Comparison of ENCODE assay signal across 9 mouse cellular contexts in genomic region chr8:111801456-111801855, GRCm38 (mm10). TPM values are rescaled to one million over a fixed set of nuclear protein-coding genes. Genes with fewer than 3 reads are reported as not detected.
A peak's percentile ranks its signal among the peaks of the same experiment; 100 is the strongest.
DNase-seq lines count a peak whose midpoint lies in the region; ATAC-seq and TF ChIP-seq lines count a peak whose summit lies in the region.
"Had no signal": no experiment of that assay in that cellular context is flagged by ENCODE, and none has a peak within 500 bp of the region (broad histone marks: within the 10 kb centered on the region; RNA-seq: fewer than 3 reads in every experiment).

No protein-coding gene starts in this region.

- no peak for DNase-seq in hindbrain, postnatal 0 days (ENCODE audit: low spot score)
- DNase-seq in stomach, postnatal 0 days (ENCODE audit: low spot score) = no peak
- DNase-seq in heart, postnatal 0 days (ENCODE audit: low spot score) = peak; percentile 73
- DNase-seq in layer of hippocampus, postnatal 14 days (ENCODE audit: low spot score in 2 of 2) = no peak
- DNase-seq in left cerebral cortex, postnatal 36 days (ENCODE audit: low spot score in 2 of 2) = no peak

- H3K4me1 ChIP-seq in hindbrain, postnatal 0 days (ENCODE audit: insufficient read depth, low read length) = no peaks in the 10 kb centered on the region
- no peaks in the 10 kb centered on the region for H3K4me1 ChIP-seq in hindbrain, embryonic 16.5 days (ENCODE audit: control insufficient read depth, insufficient read depth, low read depth, low read length)
- peaks cover 17% of the 10 kb centered on the region; the same call in 1 of the 2 replicates for H3K4me1 ChIP-seq in stomach, embryonic 14.5 days (ENCODE audit: control insufficient read depth, insufficient read depth, low read length)
- no peaks in the 10 kb centered on the region for H3K4me1 ChIP-seq in stomach, postnatal 0 days (replicated peaks; ENCODE audit: control insufficient read depth, insufficient read depth)
- peaks cover 28% of the 10 kb centered on the region for H3K4me1 ChIP-seq in heart, postnatal 0 days (ENCODE audit: control insufficient read depth, insufficient read depth)

- H3K27ac ChIP-seq in hindbrain, postnatal 0 days = peak overlapping the region; percentile 15; the same call in 1 of the 2 replicates
- no peak overlapping the region for H3K27ac ChIP-seq in hindbrain, embryonic 16.5 days (ENCODE audit: low read depth, low read length)
- peak overlapping the region; percentile 49 for H3K27ac ChIP-seq in stomach, embryonic 14.5 days (ENCODE audit: low read length)
- H3K27ac ChIP-seq in stomach, postnatal 0 days (replicated peaks) = no peak overlapping the region
- H3K27ac ChIP-seq in heart, postnatal 0 days (ENCODE audit: low read depth) = peak overlapping the region; percentile 81

- no peak for ATAC-seq in hindbrain, postnatal 0 days
- ATAC-seq in hindbrain, embryonic 16.5 days = no peak
- no peak for ATAC-seq in stomach, embryonic 14.5 days (ENCODE audit: insufficient number of reproducible peaks, insufficient read depth, low FRiP score, low read depth)
- no peak; the same call in 1 of the 2 replicates for ATAC-seq in stomach, postnatal 0 days (ENCODE audit: low FRiP score, low TSS enrichment)
- peak; percentile 53 for ATAC-seq in heart, postnatal 0 days (ENCODE audit: insufficient read depth, low read depth)
- ATAC-seq in cerebellum, adult (ENCODE audit: insufficient number of reproducible peaks, low FRiP score, low TSS enrichment) = no peak

- WGBS in hindbrain, postnatal 0 days = 67% methylated on average over 6 of the region's 6 CpGs
- WGBS in hindbrain, embryonic 16.5 days = 64% methylated on average over 6 of the region's 6 CpGs
- WGBS in stomach, embryonic 14.5 days = 41% methylated on average over 6 of the region's 6 CpGs
- 45% methylated on average over 6 of the region's 6 CpGs for WGBS in stomach, postnatal 0 days
- WGBS in heart, postnatal 0 days = 50% methylated on average over 6 of the region's 6 CpGs

- H3K27me3 ChIP-seq in hindbrain, postnatal 0 days (ENCODE audit: insufficient read depth, low read length) = no peaks in the 10 kb centered on the region
- H3K27me3 ChIP-seq in hindbrain, embryonic 16.5 days (replicated peaks; ENCODE audit: control insufficient read depth, insufficient read depth, low read length) = no peaks in the 10 kb centered on the region
- H3K27me3 ChIP-seq in stomach, embryonic 14.5 days (ENCODE audit: control insufficient read depth, insufficient read depth, low read length) = no peaks in the 10 kb centered on the region
- no peaks in the 10 kb centered on the region for H3K27me3 ChIP-seq in stomach, postnatal 0 days (ENCODE audit: control insufficient read depth, insufficient read depth, low read length)
- H3K27me3 ChIP-seq in heart, postnatal 0 days (ENCODE audit: control insufficient read depth, insufficient read depth, low read length) = no peaks in the 10 kb centered on the region

- TF ChIP-seq EP300 in stomach, postnatal 0 days (optimal IDR thresholded peaks at IDR 0.05) = no peak
- peak; percentile 67; the same call in 1 of the 2 replicates for TF ChIP-seq EP300 in heart, postnatal 0 days (IDR thresholded peaks at IDR 0.05; ENCODE audit: low read depth)

- H3K9me3 ChIP-seq in hindbrain, postnatal 0 days (ENCODE audit: low read length) = no peaks in the 10 kb centered on the region
- no peaks in the 10 kb centered on the region for H3K9me3 ChIP-seq in hindbrain, embryonic 16.5 days (ENCODE audit: control insufficient read depth, low read length)
- no peaks in the 10 kb centered on the region for H3K9me3 ChIP-seq in stomach, embryonic 14.5 days (ENCODE audit: control insufficient read depth, low read depth, low read length)
- H3K9me3 ChIP-seq in stomach, postnatal 0 days (ENCODE audit: control insufficient read depth, low read length) = no peaks in the 10 kb centered on the region
- no peaks in the 10 kb centered on the region for H3K9me3 ChIP-seq in heart, postnatal 0 days (replicated peaks; ENCODE audit: control insufficient read depth, low read length)
- H3K9me3 ChIP-seq: megakaryocyte, embryonic 14.5 days had no signal

- no peak for TF ChIP-seq CTCF in hindbrain, postnatal 0 days (IDR thresholded peaks at IDR 0.05; ENCODE audit: low read depth)
- TF ChIP-seq CTCF in stomach, postnatal 0 days (IDR thresholded peaks at IDR 0.05; ENCODE audit: low read depth) = no peak
- TF ChIP-seq CTCF in heart, postnatal 0 days (IDR thresholded peaks at IDR 0.05; ENCODE audit: low read depth) = no peak

- no peaks in the 10 kb centered on the region for H3K36me3 ChIP-seq in hindbrain, postnatal 0 days (ENCODE audit: insufficient read depth, low read length)
- no peaks in the 10 kb centered on the region for H3K36me3 ChIP-seq in hindbrain, embryonic 16.5 days (ENCODE audit: control insufficient read depth, insufficient read depth, low read length)
- peaks cover 4% of the 10 kb centered on the region; the same call in 1 of the 2 replicates for H3K36me3 ChIP-seq in stomach, embryonic 14.5 days (ENCODE audit: control insufficient read depth, insufficient read depth, low read length)
- H3K36me3 ChIP-seq in stomach, postnatal 0 days (ENCODE audit: control insufficient read depth, insufficient read depth, low read length) = no peaks in the 10 kb centered on the region
- no peaks in the 10 kb centered on the region; the same call in 1 of the 2 replicates for H3K36me3 ChIP-seq in heart, postnatal 0 days (replicated peaks; ENCODE audit: control insufficient read depth, insufficient read depth, low read length)

- no peak overlapping the region for H3K4me2 ChIP-seq in hindbrain, postnatal 0 days (ENCODE audit: low read depth, low read length)
- no peak overlapping the region for H3K4me2 ChIP-seq in hindbrain, embryonic 16.5 days (ENCODE audit: low read length)
- H3K4me2 ChIP-seq in stomach, embryonic 14.5 days (replicated peaks; ENCODE audit: low read depth, low read length) = no peak overlapping the region
- no peak overlapping the region for H3K4me2 ChIP-seq in stomach, postnatal 0 days (replicated peaks; ENCODE audit: low read depth)
- H3K4me2 ChIP-seq in heart, postnatal 0 days (ENCODE audit: low read depth, low read length) = no peak overlapping the region

- H3K9ac ChIP-seq in hindbrain, postnatal 0 days (replicated peaks; ENCODE audit: low read length) = no peak overlapping the region
- no peak overlapping the region for H3K9ac ChIP-seq in hindbrain, embryonic 16.5 days (ENCODE audit: low read depth, low read length)
- H3K9ac ChIP-seq in stomach, embryonic 14.5 days (replicated peaks; ENCODE audit: low read depth, low read length) = no peak overlapping the region
- H3K9ac ChIP-seq in stomach, postnatal 0 days (ENCODE audit: low read length) = no peak overlapping the region
- H3K9ac ChIP-seq in heart, postnatal 0 days (replicated peaks; ENCODE audit: low read depth, low read length) = no peak overlapping the region

- no peak overlapping the region for H3K4me3 ChIP-seq in hindbrain, postnatal 0 days (ENCODE audit: low read length)
- no peak overlapping the region for H3K4me3 ChIP-seq in hindbrain, embryonic 16.5 days (ENCODE audit: low read length)
- H3K4me3 ChIP-seq in stomach, embryonic 14.5 days (ENCODE audit: low read depth, low read length) = no peak overlapping the region
- H3K4me3 ChIP-seq in stomach, postnatal 0 days (ENCODE audit: low read depth, low read length) = no peak overlapping the region
- no peak overlapping the region for H3K4me3 ChIP-seq in heart, postnatal 0 days (ENCODE audit: low read depth, low read length)
- H3K4me3 ChIP-seq: megakaryocyte, embryonic 14.5 days had no signal

- intact Hi-C loops in left cerebral cortex, postnatal 36 days (cut with DNase I) = no loop called here

RNA-seq across cellular contexts. Expression of gene Cfdp1, which starts 52.6 kb away (rescaled TPM):
- 24.9 and 26.5 TPM in 2 replicates for total RNA-seq in hindbrain, postnatal 0 days (2014; rRNA removed)
- 170 and 180 TPM in 2 replicates for polyA plus RNA-seq in hindbrain, postnatal 0 days (2015; fragmentation: Nextera tagmentation; extraction: Ambion mirVana)
- polyA plus RNA-seq in hindbrain, embryonic 16.5 days (2015; fragmentation: Nextera tagmentation; extraction: Ambion mirVana) = 202 and 210 TPM in 2 replicates
- polyA plus RNA-seq in stomach, embryonic 14.5 days (2014; fragmentation: Nextera tagmentation; extraction: Ambion mirVana) = 206 and 215 TPM in 2 replicates
- 98.6 and 101 TPM in 2 replicates for polyA plus RNA-seq in stomach, postnatal 0 days (2015; fragmentation: Nextera tagmentation; extraction: Ambion mirVana)
- total RNA-seq in heart, postnatal 0 days (2014; rRNA removed; ENCODE audit: low replicate concordance) = 16.1 and 20.4 TPM in 2 replicates
- 85.4 and 86.2 TPM in 2 replicates for polyA plus RNA-seq in heart, postnatal 0 days (2015; fragmentation: Nextera tagmentation; extraction: Ambion mirVana)
- 10 to 100 TPM; 76.0 to 81.3 TPM for total RNA-seq in layer of hippocampus, postnatal 14 days (2021)
- 10 to 100 TPM; 76.9 to 78.2 TPM for total RNA-seq in left cerebral cortex, postnatal 36 days (2021)

RNA-seq across cellular contexts. Expression of gene Bcar1, which starts 57.8 kb away (rescaled TPM):
- total RNA-seq in hindbrain, postnatal 0 days (2014; rRNA removed) = 93.6 and 100 TPM in 2 replicates
- 42.6 and 48.8 TPM in 2 replicates for polyA plus RNA-seq in hindbrain, postnatal 0 days (2015; fragmentation: Nextera tagmentation; extraction: Ambion mirVana)
- 37.6 and 50.0 TPM in 2 replicates for polyA plus RNA-seq in hindbrain, embryonic 16.5 days (2015; fragmentation: Nextera tagmentation; extraction: Ambion mirVana)
- polyA plus RNA-seq in stomach, embryonic 14.5 days (2014; fragmentation: Nextera tagmentation; extraction: Ambion mirVana) = 43.5 and 46.5 TPM in 2 replicates
- 22.6 and 27.4 TPM in 2 replicates for polyA plus RNA-seq in stomach, postnatal 0 days (2015; fragmentation: Nextera tagmentation; extraction: Ambion mirVana)
- total RNA-seq in heart, postnatal 0 days (2014; rRNA removed; ENCODE audit: low replicate concordance) = 53.2 and 81.5 TPM in 2 replicates
- polyA plus RNA-seq in heart, postnatal 0 days (2015; fragmentation: Nextera tagmentation; extraction: Ambion mirVana) = 25.6 and 27.9 TPM in 2 replicates
- total RNA-seq in layer of hippocampus, postnatal 14 days (2021) = 10 to 100 TPM; 66.5 to 73.8 TPM
- total RNA-seq in left cerebral cortex, postnatal 36 days (2021) = 10 to 100 TPM; 51.8 to 53.9 TPM

Comparison
In these comparisons a context has a peak if more than half of its experiments do, and no peak if none do; other contexts are left out.
1. H3K27ac ChIP-seq: peak in hindbrain, postnatal 0 days (single experiment), stomach, embryonic 14.5 days (single experiment) and heart, postnatal 0 days (single experiment); none in hindbrain, embryonic 16.5 days (single experiment) and stomach, postnatal 0 days (single experiment).